Mouse (Mus musculus) forebrain, embryonic 14.5 days (tissue): ENCODE data around the gene Il1a. TPM values are rescaled to one million over a fixed set of nuclear protein-coding genes. Genes with fewer than 3 reads are reported as not detected.
A peak's percentile ranks its signal among the peaks of the same experiment; 100 is the strongest.

ENCODE experiments used
- ATAC-seq: fragments of 200-750 bp; cut with Nextera tagmentation; 2 replicates; pipeline ENCODE4 v1.8.0; 2017; ENCODE audit warnings: mild to moderate bottlenecking, moderate library complexity
- DNase-seq: peaks from one replicate; pipeline ENCODE4 v3.0.0-alpha.2; 2015; ENCODE audit warnings: low spot score
- H3K27ac ChIP-seq: fragments of 300-500 bp; sonication (generic); 2 replicates; pipeline ENCODE4 v1.5.1; 2014; ENCODE audit warnings: low read depth, mild to moderate bottlenecking, control low read depth, low read length, moderate library complexity
- H3K27me3 ChIP-seq: fragments of 300-500 bp; sonication (generic); replicated peaks from 2 replicates; pipeline ENCODE4 v1.6.1; 2014; ENCODE audit warnings: low read length, control low read depth, mixed read lengths; ENCODE audit not compliant: control insufficient read depth, insufficient read depth
- H3K36me3 ChIP-seq: fragments of 300-500 bp; sonication (generic); 2 replicates; pipeline ENCODE4 v1.6.1; 2014; ENCODE audit warnings: low read length, control low read depth; ENCODE audit not compliant: control insufficient read depth, insufficient read depth
- H3K4me1 ChIP-seq: fragments of 300-500 bp; sonication (generic); 2 replicates; pipeline ENCODE4 v1.6.1; 2014; ENCODE audit warnings: antibody characterized with exemption, low read length, control low read depth; ENCODE audit not compliant: control insufficient read depth, insufficient read depth
- H3K4me2 ChIP-seq: fragments of 300-500 bp; sonication (generic); 2 replicates; pipeline ENCODE4 v1.6.1; 2014; ENCODE audit warnings: mild to moderate bottlenecking, control low read depth, low read length
- H3K4me3 ChIP-seq: fragments of 300-500 bp; sonication (generic); 2 replicates; pipeline ENCODE4 v1.5.1; 2014; ENCODE audit warnings: low read depth, low read length, control low read depth
- H3K9ac ChIP-seq: fragments of 300-500 bp; sonication (generic); 2 replicates; pipeline ENCODE4 v1.6.1; 2014; ENCODE audit warnings: mild to moderate bottlenecking, low read length, control low read depth, moderate library complexity
- H3K9me3 ChIP-seq: fragments of 300-500 bp; sonication (generic); replicated peaks from 2 replicates; pipeline ENCODE4 v1.6.1; 2016; ENCODE audit warnings: low read length, control low read depth, mixed read lengths; ENCODE audit not compliant: control insufficient read depth
- WGBS: fragments of 180-500 bp; shearing (Covaris S2); extraction: QIAGEN DNeasy Blood & Tissue Kit; methylation state at CpG from one replicate; pipeline ENCODE4 v1.1.7; 2014; 5-methylcytosine and 5-hydroxymethylcytosine counted together
- polyA plus RNA-seq: library from polyadenylated mRNA; unstranded; fragments of >200 nt; fragmentation: Nextera tagmentation; extraction: Ambion mirVana; gene quantifications from 2 replicates; pipeline ENCODE4 v1.2.1, GENCODE M21; 2014

The Il1a gene
- polyA plus RNA-seq, 1 experiment from 2014 or later = 0.37 TPM

- DNase-seq = no peak
- H3K27me3 ChIP-seq = no peaks in the 10 kb centered on the region
- ATAC-seq = no peak
- no peak overlapping the region for H3K4me3 ChIP-seq
- H3K4me2 ChIP-seq = no peak overlapping the region
- H3K9me3 ChIP-seq = no peaks in the 10 kb centered on the region
- H3K27ac ChIP-seq = no peak overlapping the region
- 89% methylated on average over 9 of the region's 9 CpGs for WGBS
- H3K36me3 ChIP-seq = peaks cover 65% of the 10 kb centered on the region
- no peak overlapping the region for H3K9ac ChIP-seq
- no peaks in the 10 kb centered on the region for H3K4me1 ChIP-seq
Observed at GRCm38 (mm10) chr2:129270621-129271020, 39.2 kb downstream of the Il1a start.

GRCm38 (mm10) chr2:129269986-129270385, 39.8 kb downstream of the Il1a start:
- Histone ChIP-seq H3K27ac (no peak overlapping the region), H3K9ac (no peak overlapping the region), H3K27me3 (no peaks in the 10 kb centered on the region), H3K4me2 (no peak overlapping the region), H3K9me3 (no peaks in the 10 kb centered on the region), H3K4me3 (no peak overlapping the region), H3K4me1 (no peaks in the 10 kb centered on the region), H3K36me3 (peaks cover 61% of the 10 kb centered on the region)
- DNase-seq = no peak
- 93% methylated on average over 5 of the region's 5 CpGs for WGBS
- ATAC-seq = no peak

- Histone ChIP-seq H3K36me3 (peaks cover 56% of the 10 kb centered on the region), H3K4me1 (no peaks in the 10 kb centered on the region), H3K4me3 (no peak overlapping the region), H3K27ac (no peak overlapping the region), H3K27me3 (no peaks in the 10 kb centered on the region), H3K4me2 (no peak overlapping the region), H3K9me3 (no peaks in the 10 kb centered on the region), H3K9ac (no peak overlapping the region)
- ATAC-seq = no peak
- no peak for DNase-seq
- 95% methylated on average over 12 of the region's 12 CpGs for WGBS
Observed at GRCm38 (mm10) chr2:129269161-129269643, 40.6 kb downstream of the Il1a start.

GRCm38 (mm10) chr2:129267738-129268137, 42.0 kb downstream of the Il1a start:
- Histone ChIP-seq H3K36me3 (peaks cover 45% of the 10 kb centered on the region), H3K9me3 (no peaks in the 10 kb centered on the region), H3K9ac (no peak overlapping the region), H3K4me1 (no peaks in the 10 kb centered on the region), H3K27me3 (no peaks in the 10 kb centered on the region), H3K4me2 (no peak overlapping the region), H3K27ac (no peak overlapping the region), H3K4me3 (no peak overlapping the region)
- 91% methylated on average over 5 of the region's 5 CpGs for WGBS
- DNase-seq = no peak
- ATAC-seq = no peak

- 94% methylated on average over 7 of the region's 7 CpGs for WGBS
- Histone ChIP-seq H3K27ac (no peak overlapping the region), H3K27me3 (no peaks in the 10 kb centered on the region), H3K4me2 (no peak overlapping the region), H3K4me3 (no peak overlapping the region), H3K4me1 (no peaks in the 10 kb centered on the region), H3K9me3 (no peaks in the 10 kb centered on the region), H3K9ac (no peak overlapping the region), H3K36me3 (peaks cover 28% of the 10 kb centered on the region)
- ATAC-seq (no peak), DNase-seq (no peak)
Observed at GRCm38 (mm10) chr2:129265316-129265715, 44.5 kb downstream of the Il1a start.

GRCm38 (mm10) chr2:129263073-129263472, 46.7 kb downstream of the Il1a start:
- peaks cover 6% of the 10 kb centered on the region; the same call in 1 of the 2 replicates for H3K36me3 ChIP-seq
- 78% methylated on average over 5 of the region's 5 CpGs for WGBS
- H3K27ac ChIP-seq = no peak overlapping the region
- DNase-seq (no peak), ATAC-seq (no peak)
- H3K4me3 ChIP-seq = no peak overlapping the region
- H3K4me2 ChIP-seq = no peak overlapping the region
- no peaks in the 10 kb centered on the region for H3K9me3 ChIP-seq
- no peak overlapping the region for H3K9ac ChIP-seq
- 0 out of 2 replicates have a peak, but pooled peaks cover 2% of the 10 kb centered on the region for H3K4me1 ChIP-seq
- H3K27me3 ChIP-seq = no peaks in the 10 kb centered on the region

GRCm38 (mm10) chr2:129261151-129261794, 48.5 kb downstream of the Il1a start:
- Histone ChIP-seq H3K9ac (no peak overlapping the region), H3K27me3 (no peaks in the 10 kb centered on the region), H3K4me2 (no peak overlapping the region), H3K9me3 (no peaks in the 10 kb centered on the region), H3K36me3 (no peaks in the 10 kb centered on the region), H3K4me1 (0 out of 2 replicates have a peak, but pooled peaks cover 2% of the 10 kb centered on the region), H3K27ac (no peak overlapping the region), H3K4me3 (no peak overlapping the region)
- ATAC-seq = no peak
- 57% methylated on average over 6 of the region's 6 CpGs for WGBS
- no peak for DNase-seq

GRCm38 (mm10) chr2:129260646-129261045, 49.1 kb downstream of the Il1a start:
- Histone ChIP-seq H3K36me3 (no peaks in the 10 kb centered on the region), H3K4me3 (no peak overlapping the region), H3K9me3 (no peaks in the 10 kb centered on the region), H3K4me1 (0 out of 2 replicates have a peak, but pooled peaks cover 2% of the 10 kb centered on the region), H3K9ac (no peak overlapping the region), H3K27ac (no peak overlapping the region), H3K27me3 (no peaks in the 10 kb centered on the region), H3K4me2 (no peak overlapping the region)
- ATAC-seq (no peak), DNase-seq (no peak)
- 68% methylated on average over 3 of the region's 3 CpGs for WGBS

GRCm38 (mm10) chr2:129258475-129259211, 51.1 kb downstream of the Il1a start:
- ATAC-seq (peak; percentile 87), DNase-seq (peak; percentile 94)
- H3K4me3 ChIP-seq = no peak overlapping the region
- peak overlapping the region; percentile 8; the same call in 1 of the 2 replicates for H3K9ac ChIP-seq
- no peaks in the 10 kb centered on the region for H3K27me3 ChIP-seq
- 0 out of 2 replicates have a peak, but pooled peaks cover 2% of the 10 kb centered on the region for H3K4me1 ChIP-seq
- H3K27ac ChIP-seq = no peak overlapping the region
- H3K4me2 ChIP-seq = peak overlapping the region; percentile 29; the same call in 1 of the 2 replicates
- H3K36me3 ChIP-seq = no peaks in the 10 kb centered on the region
- no peaks in the 10 kb centered on the region for H3K9me3 ChIP-seq
- 33% methylated on average over 7 of the region's 7 CpGs for WGBS
